Mouse (Mus musculus) spleen, adult 2 months (tissue): ENCODE results near the gene Get4.

ENCODE experiments used
- CTCF ChIP-seq: fragments of 200-500 bp; IDR thresholded peaks from 2 replicates; pipeline ENCODE4 v1.5.1; 2011; ENCODE audit warnings: mild to moderate bottlenecking, inconsistent platforms; ENCODE audit not compliant: insufficient read depth, insufficient read length, insufficient replicate concordance; ENCODE audit errors: extremely low read depth
- POLR2A ChIP-seq: fragments of 200-500 bp; IDR thresholded peaks from 2 replicates; pipeline ENCODE4 v1.6.1; 2011; ENCODE audit warnings: low read depth, low read length, inconsistent platforms

DNA sequence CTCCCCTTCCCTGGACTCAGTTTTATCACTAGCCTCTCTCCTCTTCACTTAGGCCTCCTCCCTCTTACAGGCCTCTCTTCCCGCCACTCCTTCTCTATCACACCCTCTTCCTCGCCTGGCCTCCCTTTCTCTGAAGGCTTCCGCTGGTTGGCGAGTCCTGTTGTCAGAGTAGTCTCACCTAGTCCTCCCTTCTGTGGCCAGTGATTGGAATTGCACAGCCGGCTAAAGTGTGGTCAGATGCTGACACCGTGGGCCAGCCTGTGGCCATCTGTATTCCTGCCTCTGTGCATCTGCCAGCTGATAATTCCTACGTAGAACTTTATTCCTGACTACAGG, 754 bp downstream of the Get4 start:
- TF ChIP-seq CTCF = no peak
- TF ChIP-seq POLR2A = no peak
